9 mouse cellular contexts compared by ENCODE assay signal in genomic region chr6:37895646-37896435, GRCm38 (mm10). TPM values are rescaled to one million over a fixed set of nuclear protein-coding genes. Genes with fewer than 3 reads are reported as not detected.
DNase-seq lines count a peak whose midpoint lies in the region; ATAC-seq lines count a peak whose summit lies in the region.
"Had no signal": no experiment of that assay in that cellular context is flagged by ENCODE, and none has a peak within 500 bp of the region (broad histone marks: within the 10 kb centered on the region; RNA-seq: fewer than 3 reads in every experiment).

No protein-coding gene starts in this region.

- H3K9me3 ChIP-seq in embryonic facial prominence, embryonic 11.5 days (replicated peaks; ENCODE audit: control insufficient read depth, low read length), result no peaks in the 10 kb centered on the region
- H3K9me3 ChIP-seq in embryonic facial prominence, embryonic 10.5 days, result peaks cover 21% of the 10 kb centered on the region
- H3K9me3 ChIP-seq in heart, embryonic 15.5 days (replicated peaks), result no peaks in the 10 kb centered on the region; the same call in 1 of the 2 replicates
- no peaks in the 10 kb centered on the region for H3K9me3 ChIP-seq in stomach, embryonic 16.5 days (replicated peaks; ENCODE audit: control insufficient read depth, low read length)
- H3K9me3 ChIP-seq: liver, embryonic 15.5 days had no signal

- peak; percentile 20 for DNase-seq in embryonic facial prominence, embryonic 11.5 days (ENCODE audit: low spot score)
- DNase-seq in embryonic facial prominence, embryonic 10.5 days (ENCODE audit: low spot score), result no peak
- DNase-seq in CD4-positive helper T cell, adult 2 months (ENCODE audit: low read depth, low spot score), result peak; percentile 17
- DNase-seq in cerebellum, postnatal 14 days, result peak; percentile 37 to 43
- DNase-seq in kidney, postnatal 36 days, result peak; percentile 67 to 77

- no peaks in the 10 kb centered on the region; the same call in 1 of the 2 replicates for H3K36me3 ChIP-seq in embryonic facial prominence, embryonic 11.5 days (replicated peaks; ENCODE audit: control insufficient read depth, insufficient read depth, low read depth, low read length)
- H3K36me3 ChIP-seq in embryonic facial prominence, embryonic 10.5 days (replicated peaks), result peaks cover 30% of the 10 kb centered on the region
- H3K36me3 ChIP-seq in heart, embryonic 15.5 days, result no peaks in the 10 kb centered on the region
- no peaks in the 10 kb centered on the region for H3K36me3 ChIP-seq in stomach, embryonic 16.5 days (ENCODE audit: control insufficient read depth, insufficient read depth, low read length)
- H3K36me3 ChIP-seq: liver, embryonic 15.5 days had no signal

- 85% methylated on average over 5 of the region's 5 CpGs for WGBS in embryonic facial prominence, embryonic 11.5 days
- WGBS in embryonic facial prominence, embryonic 10.5 days, result 85% methylated on average over 5 of the region's 5 CpGs
- 65% methylated on average over 5 of the region's 5 CpGs for WGBS in heart, embryonic 15.5 days
- 47% methylated on average over 5 of the region's 5 CpGs for WGBS in stomach, embryonic 16.5 days

- no peak overlapping the region for H3K4me2 ChIP-seq in embryonic facial prominence, embryonic 11.5 days (ENCODE audit: low read depth, low read length)
- no peak overlapping the region for H3K4me2 ChIP-seq in heart, embryonic 15.5 days
- H3K4me2 ChIP-seq in stomach, embryonic 16.5 days (ENCODE audit: low read depth, low read length), result no peak overlapping the region
- H3K4me2 ChIP-seq: liver, embryonic 15.5 days had no signal

- H3K4me1 ChIP-seq in embryonic facial prominence, embryonic 11.5 days (ENCODE audit: control insufficient read depth, insufficient read depth, low read length), result no peaks in the 10 kb centered on the region
- H3K4me1 ChIP-seq in embryonic facial prominence, embryonic 10.5 days, result no peaks in the 10 kb centered on the region
- peaks cover 9% of the 10 kb centered on the region for H3K4me1 ChIP-seq in heart, embryonic 15.5 days (replicated peaks)
- H3K4me1 ChIP-seq in stomach, embryonic 16.5 days (ENCODE audit: control insufficient read depth, insufficient read depth, low read length), result peaks cover 10% of the 10 kb centered on the region
- H3K4me1 ChIP-seq: liver, embryonic 15.5 days had no signal

- ATAC-seq in embryonic facial prominence, embryonic 11.5 days (replicated peaks; ENCODE audit: insufficient number of reproducible peaks, low FRiP score, low TSS enrichment, low read depth), result 0 out of 2 replicates have a peak, but pooled peaks have one; percentile 59
- ATAC-seq in heart, embryonic 15.5 days (replicated peaks; ENCODE audit: insufficient number of reproducible peaks, insufficient read depth, low FRiP score, low read depth), result peak; percentile 66
- peak; percentile 83 for ATAC-seq in megakaryocyte-erythroid progenitor cell, adult 5-6 weeks (replicated peaks; ENCODE audit: low FRiP score, low TSS enrichment, poor library complexity, severe bottlenecking)
- ATAC-seq in stomach, embryonic 16.5 days (ENCODE audit: insufficient read depth, low FRiP score), result peak; percentile 85; the same call in 1 of the 2 replicates

- H3K27ac ChIP-seq in embryonic facial prominence, embryonic 11.5 days (replicated peaks; ENCODE audit: low read depth, low read length), result no peak overlapping the region
- H3K27ac ChIP-seq in embryonic facial prominence, embryonic 10.5 days (replicated peaks), result no peak overlapping the region
- H3K27ac ChIP-seq in heart, embryonic 15.5 days, result peak overlapping the region; percentile 62
- peak overlapping the region; percentile 84 for H3K27ac ChIP-seq in stomach, embryonic 16.5 days (ENCODE audit: low read length)
- H3K27ac ChIP-seq: liver, embryonic 15.5 days had no signal

- no peaks in the 10 kb centered on the region for H3K27me3 ChIP-seq in embryonic facial prominence, embryonic 11.5 days (ENCODE audit: control insufficient read depth, insufficient read depth, low read length)
- H3K27me3 ChIP-seq in embryonic facial prominence, embryonic 10.5 days (replicated peaks; ENCODE audit: low read depth, poor library complexity, severe bottlenecking), result no peaks in the 10 kb centered on the region
- H3K27me3 ChIP-seq in heart, embryonic 15.5 days, result no peaks in the 10 kb centered on the region
- no peaks in the 10 kb centered on the region for H3K27me3 ChIP-seq in stomach, embryonic 16.5 days (ENCODE audit: control insufficient read depth, insufficient read depth, low read length)
- H3K27me3 ChIP-seq: liver, embryonic 15.5 days had no signal

- H3K4me3 ChIP-seq in embryonic facial prominence, embryonic 11.5 days (ENCODE audit: low read depth, low read length), result no peak overlapping the region
- H3K4me3 ChIP-seq in embryonic facial prominence, embryonic 10.5 days, result no peak overlapping the region
- no peak overlapping the region for H3K4me3 ChIP-seq in heart, embryonic 15.5 days
- no peak overlapping the region for H3K4me3 ChIP-seq in stomach, embryonic 16.5 days (replicated peaks; ENCODE audit: low read length)
- H3K4me3 ChIP-seq: liver, embryonic 15.5 days had no signal

- no peak overlapping the region for H3K9ac ChIP-seq in embryonic facial prominence, embryonic 11.5 days (replicated peaks; ENCODE audit: low read length)
- H3K9ac ChIP-seq in heart, embryonic 15.5 days, result no peak overlapping the region
- no peak overlapping the region for H3K9ac ChIP-seq in stomach, embryonic 16.5 days (ENCODE audit: low read length)
- H3K9ac ChIP-seq: liver, embryonic 15.5 days had no signal

RNA-seq across cellular contexts. Expression of gene Trim24, which starts 25.2 kb away (rescaled TPM):
- 35.5 and 39.7 TPM in 2 replicates for polyA plus RNA-seq in embryonic facial prominence, embryonic 11.5 days (2014; fragmentation: Nextera tagmentation; extraction: Ambion mirVana)
- 20.4 and 20.7 TPM in 2 replicates for polyA plus RNA-seq in embryonic facial prominence, embryonic 10.5 days (2016; fragmentation: Nextera tagmentation; extraction: Ambion mirVana)
- polyA plus RNA-seq in heart, embryonic 15.5 days (2015; fragmentation: Nextera tagmentation; extraction: Ambion mirVana), result 7.8 and 9.0 TPM in 2 replicates
- total RNA-seq in megakaryocyte-erythroid progenitor cell, adult 5-6 weeks (2014; fragmentation: Nextera tagmentation), result 50.1 TPM in 2 replicates
- 22.5 and 35.4 TPM in 2 replicates for total RNA-seq in megakaryocyte-erythroid progenitor cell, adult 5-6 weeks (2017)
- polyA plus RNA-seq in stomach, embryonic 16.5 days (2015; fragmentation: Nextera tagmentation; extraction: Ambion mirVana), result 8.0 and 8.9 TPM in 2 replicates

Comparison
In these comparisons a context has a peak if more than half of its experiments do, and no peak if none do; other contexts are left out.
1. H3K27ac ChIP-seq: peak in heart, embryonic 15.5 days (single experiment) and stomach, embryonic 16.5 days (single experiment); none in embryonic facial prominence, embryonic 11.5 days (single experiment) and embryonic facial prominence, embryonic 10.5 days (single experiment).
2. Peak in every context shown above with its lines, with median percentiles within 50 percentile points of each other: ATAC-seq.